Mouse (Mus musculus) retina, postnatal 1 day (tissue): Measurements from ENCODE around the gene Napsa.

Experiments used
- DNase-seq: peaks from one replicate; pipeline ENCODE4 v3.0.0-alpha.2; 2012

Napsa gene

GRCm38 (mm10) chr7:44633407-44633806 is 61.2 kb downstream of the Napsa start:
- peak; percentile 45 for DNase-seq
